Mouse (Mus musculus) olfactory bulb, adult 2 months (tissue): ENCODE data around the gene Tnfrsf9. TPM values are rescaled to one million over a fixed set of nuclear protein-coding genes. Genes with fewer than 3 reads are reported as not detected.

ENCODE experiments used
- H3K27ac ChIP-seq: fragments of 200-500 bp; 2 replicates; pipeline ENCODE4 v1.5.1; 2012; ENCODE audit warnings: low read depth, low read length; ENCODE audit not compliant: insufficient read depth
- H3K4me1 ChIP-seq: fragments of 200-500 bp; 2 replicates; pipeline ENCODE4 v1.6.1; 2012; ENCODE audit warnings: low read length; ENCODE audit not compliant: control insufficient read depth, insufficient read depth
- H3K4me3 ChIP-seq: fragments of 200-500 bp; 2 replicates; pipeline ENCODE4 v1.5.1; 2012; ENCODE audit warnings: mild to moderate bottlenecking, low read depth, low read length, moderate library complexity; ENCODE audit not compliant: insufficient read depth
- CTCF ChIP-seq: fragments of 200-500 bp; IDR thresholded peaks from 2 replicates; pipeline ENCODE4 v1.5.1; 2012; ENCODE audit warnings: low read depth, mild to moderate bottlenecking, low read length, moderate library complexity; ENCODE audit not compliant: insufficient read depth
- POLR2A ChIP-seq: fragments of 200-500 bp; IDR thresholded peaks from 2 replicates; pipeline ENCODE4 v1.6.1; 2012; ENCODE audit warnings: mild to moderate bottlenecking, low read depth, low read length, moderate library complexity; ENCODE audit not compliant: insufficient read depth
- WGBS: fragments of 180-500 bp; shearing (Covaris S2); methylation state at CpG from one replicate; pipeline ENCODE4 v1.1.7; 2018; 5-methylcytosine and 5-hydroxymethylcytosine counted together
- polyA plus RNA-seq: library from polyadenylated mRNA; stranded (reverse); fragments of >200 nt; gene quantifications from 2 replicates; pipeline ENCODE4 v1.2.4, GENCODE M21; 2012; ENCODE audit warnings: low replicate concordance; ENCODE audit not compliant: missing spikeins, insufficient read depth, insufficient read length

Tnfrsf9 gene
- polyA plus RNA-seq, 1 experiment = not detected

DNA sequence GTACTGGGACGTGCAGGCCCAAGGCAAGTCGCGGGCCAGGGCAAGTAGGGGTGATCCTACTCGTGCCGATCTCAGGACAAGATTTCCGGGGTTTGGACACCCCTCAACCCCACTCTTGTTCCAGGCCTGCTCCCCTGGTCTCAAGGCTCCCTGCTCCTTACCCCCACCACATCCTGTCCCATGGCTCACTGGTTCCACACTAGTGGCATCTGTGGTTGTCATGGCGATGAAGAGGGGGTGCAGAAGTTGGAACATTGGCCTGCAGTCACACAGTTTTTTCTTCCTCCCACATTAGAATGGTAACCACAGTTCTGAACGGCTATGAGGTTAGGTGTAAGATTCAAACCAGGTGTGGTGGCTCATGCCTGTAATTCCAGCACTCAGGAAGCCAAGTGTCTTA, 6.8 kb downstream of the Tnfrsf9 start:
- WGBS = 75% methylated on average over 8 of the region's 8 CpGs
- TF ChIP-seq CTCF (no peak), POLR2A (no peak)
- Histone ChIP-seq H3K4me3 (no peak overlapping the region), H3K27ac (no peak overlapping the region), H3K4me1 (0 out of 2 replicates have a peak, but pooled peaks cover 3% of the 10 kb centered on the region)

DNA sequence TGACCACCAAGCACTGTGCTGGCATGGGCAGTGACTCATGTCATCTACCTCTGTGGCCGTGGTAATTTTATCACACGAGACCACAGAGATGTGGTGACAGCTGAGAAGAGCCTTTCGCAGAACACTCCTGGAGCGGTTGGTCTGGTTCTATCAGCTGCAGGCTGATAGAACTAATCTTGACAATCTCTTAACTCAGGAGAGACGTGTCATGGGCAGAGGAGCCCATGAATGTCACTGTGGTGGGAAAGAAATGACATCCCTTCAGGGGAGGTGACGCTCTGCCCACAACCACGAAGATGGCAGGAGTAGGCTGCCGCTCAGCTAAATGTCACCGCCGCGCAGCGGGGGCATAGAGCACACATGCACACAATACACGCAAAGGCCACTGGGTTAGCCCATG, 9.9 kb downstream of the Tnfrsf9 start:
- H3K4me1 ChIP-seq = 0 out of 2 replicates have a peak, but pooled peaks cover 6% of the 10 kb centered on the region
- H3K4me3 ChIP-seq = no peak overlapping the region
- 84% methylated on average over 13 of the region's 13 CpGs for WGBS
- no peak for TF ChIP-seq CTCF
- no peak for TF ChIP-seq POLR2A
- no peak overlapping the region for H3K27ac ChIP-seq

DNA sequence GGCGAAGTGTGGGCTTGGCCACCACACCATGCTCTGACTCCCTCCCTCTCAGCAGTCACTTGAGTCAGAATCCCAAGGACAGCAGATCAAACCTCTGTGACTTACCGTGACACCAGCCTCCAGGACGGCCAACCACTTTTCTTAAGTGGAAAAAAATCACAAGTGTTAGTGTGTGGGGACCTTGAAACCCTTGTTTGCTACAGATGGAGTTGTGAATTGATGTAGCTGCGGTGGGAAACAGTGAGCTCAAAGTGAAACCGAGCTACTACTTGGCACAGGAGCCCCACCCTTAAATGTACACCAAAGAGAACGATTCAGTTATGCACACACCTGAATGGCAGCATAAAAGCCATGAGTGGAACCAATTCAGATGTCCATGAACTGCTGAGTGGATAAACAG, 10.6 kb downstream of the Tnfrsf9 start:
- 86% methylated on average over 6 of the region's 6 CpGs for WGBS
- no peak for TF ChIP-seq POLR2A
- no peak for TF ChIP-seq CTCF
- H3K4me1 ChIP-seq = 0 out of 2 replicates have a peak, but pooled peaks cover 6% of the 10 kb centered on the region
- no peak overlapping the region for H3K27ac ChIP-seq
- H3K4me3 ChIP-seq = no peak overlapping the region

DNA sequence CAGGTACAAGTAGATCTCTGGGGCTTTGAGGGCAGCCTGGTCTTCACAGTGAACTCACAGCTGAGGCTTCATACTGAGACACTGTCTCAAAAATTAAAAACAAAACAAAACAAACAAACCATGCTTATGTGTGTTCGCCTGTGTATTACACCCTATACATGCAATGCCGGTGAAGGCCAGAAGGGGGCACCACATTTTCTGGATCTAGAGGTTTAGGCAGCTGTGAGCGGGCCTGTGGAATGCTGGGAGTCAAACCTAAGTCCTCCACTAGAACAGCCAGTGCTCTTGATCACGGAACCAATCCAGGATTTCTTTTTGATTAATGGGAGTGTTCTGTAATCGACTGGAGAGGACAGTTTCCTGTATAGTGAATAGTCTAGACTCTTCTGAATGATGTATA, 11.6 kb downstream of the Tnfrsf9 start:
- WGBS = 62% methylated on average over 5 of the region's 5 CpGs
- TF ChIP-seq CTCF = no peak
- TF ChIP-seq POLR2A = no peak
- H3K27ac ChIP-seq = no peak overlapping the region
- 0 out of 2 replicates have a peak, but pooled peaks cover 6% of the 10 kb centered on the region for H3K4me1 ChIP-seq
- H3K4me3 ChIP-seq = no peak overlapping the region

DNA sequence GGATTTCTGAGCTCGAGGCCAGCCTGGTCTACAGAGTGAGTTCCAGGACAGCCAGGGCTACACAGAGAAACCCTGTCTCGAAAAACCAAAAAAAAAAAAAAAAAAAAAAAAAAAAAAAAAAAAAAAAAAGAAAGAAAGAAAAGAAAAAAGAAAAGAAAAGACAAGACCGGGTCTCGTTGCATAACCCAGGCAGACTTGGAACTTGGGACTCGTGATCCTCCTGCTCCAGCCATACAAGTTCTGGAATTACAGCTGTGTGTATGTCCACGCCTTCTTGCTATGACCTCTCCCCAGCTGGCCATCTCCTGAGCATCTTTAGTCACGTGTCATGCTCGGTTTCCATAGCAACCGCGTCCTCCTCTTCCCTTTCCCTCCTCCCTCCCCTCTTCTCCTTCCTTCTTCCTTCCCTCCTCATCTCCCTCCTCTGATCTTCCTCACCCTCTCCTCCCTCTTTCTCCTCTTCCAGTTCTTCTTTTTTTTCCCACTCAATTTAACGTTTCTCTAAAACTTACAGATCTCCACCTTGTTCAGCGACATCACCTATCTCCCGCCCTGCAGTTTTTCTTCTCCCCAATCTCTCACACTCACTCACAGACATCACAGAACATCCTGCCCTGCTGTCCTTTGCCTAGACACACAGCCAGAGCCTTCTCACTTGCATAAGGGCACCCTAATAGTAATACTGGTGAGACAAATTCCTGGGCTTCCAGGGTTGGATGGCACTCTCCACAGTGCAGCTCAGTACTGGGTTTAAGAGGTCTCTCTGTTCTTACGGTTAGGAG, 12.8 kb downstream of the Tnfrsf9 start:
- 0 out of 2 replicates have a peak, but pooled peaks cover 2% of the 10 kb centered on the region for H3K4me1 ChIP-seq
- WGBS = 53% methylated on average over 14 of the region's 14 CpGs
- TF ChIP-seq CTCF (no peak), POLR2A (no peak)
- H3K4me3 ChIP-seq = no peak overlapping the region
- no peak overlapping the region for H3K27ac ChIP-seq

DNA sequence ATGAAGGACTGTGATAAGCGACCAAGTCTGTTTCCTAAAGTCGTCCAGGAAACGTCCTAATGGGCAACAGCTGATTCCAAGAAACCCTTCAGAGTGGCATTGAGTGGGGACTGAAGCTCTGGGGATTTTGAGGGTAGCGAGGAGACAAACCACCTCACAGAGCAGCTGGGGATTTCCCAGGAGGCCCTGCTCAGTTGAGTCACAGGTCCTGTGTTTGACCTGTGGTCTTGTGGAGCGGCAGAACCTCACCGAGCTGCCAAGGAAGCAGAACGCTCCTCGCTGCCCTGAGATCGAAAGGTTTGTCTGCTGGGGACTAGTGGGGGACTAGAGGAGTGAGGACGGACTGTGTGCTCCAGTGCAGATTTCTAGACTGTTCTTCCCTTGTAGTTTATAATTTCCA, 13.4 kb downstream of the Tnfrsf9 start:
- Histone ChIP-seq H3K4me3 (no peak overlapping the region), H3K27ac (no peak overlapping the region), H3K4me1 (0 out of 2 replicates have a peak, but pooled peaks cover 2% of the 10 kb centered on the region)
- WGBS = 73% methylated on average over 10 of the region's 10 CpGs
- TF ChIP-seq CTCF (no peak), POLR2A (no peak)

DNA sequence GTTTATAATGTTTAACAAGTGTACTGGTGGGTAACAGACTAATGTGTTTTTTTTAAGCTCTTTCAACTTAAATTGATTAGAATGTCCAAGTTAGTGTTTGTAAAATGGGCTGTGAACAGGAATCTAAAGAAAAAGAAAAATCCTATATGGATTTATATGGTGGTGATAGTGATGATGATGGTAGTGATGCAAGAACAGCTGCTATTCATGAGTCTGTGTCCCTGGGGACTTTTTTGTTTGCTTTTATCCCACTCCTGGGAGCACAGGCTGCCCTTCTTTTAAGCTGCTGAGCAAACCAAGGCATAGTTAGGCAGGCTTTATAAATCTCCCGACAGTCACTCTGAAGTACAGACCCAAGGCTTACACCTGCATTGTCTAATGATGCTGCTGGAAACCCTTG, 19.1 kb downstream of the Tnfrsf9 start:
- no peak overlapping the region for H3K27ac ChIP-seq
- H3K4me3 ChIP-seq = no peak overlapping the region
- TF ChIP-seq POLR2A = no peak
- TF ChIP-seq CTCF = no peak
- peaks cover 14% of the 10 kb centered on the region for H3K4me1 ChIP-seq
- WGBS = 75% methylated on average over 1 of the region's 1 CpGs

DNA sequence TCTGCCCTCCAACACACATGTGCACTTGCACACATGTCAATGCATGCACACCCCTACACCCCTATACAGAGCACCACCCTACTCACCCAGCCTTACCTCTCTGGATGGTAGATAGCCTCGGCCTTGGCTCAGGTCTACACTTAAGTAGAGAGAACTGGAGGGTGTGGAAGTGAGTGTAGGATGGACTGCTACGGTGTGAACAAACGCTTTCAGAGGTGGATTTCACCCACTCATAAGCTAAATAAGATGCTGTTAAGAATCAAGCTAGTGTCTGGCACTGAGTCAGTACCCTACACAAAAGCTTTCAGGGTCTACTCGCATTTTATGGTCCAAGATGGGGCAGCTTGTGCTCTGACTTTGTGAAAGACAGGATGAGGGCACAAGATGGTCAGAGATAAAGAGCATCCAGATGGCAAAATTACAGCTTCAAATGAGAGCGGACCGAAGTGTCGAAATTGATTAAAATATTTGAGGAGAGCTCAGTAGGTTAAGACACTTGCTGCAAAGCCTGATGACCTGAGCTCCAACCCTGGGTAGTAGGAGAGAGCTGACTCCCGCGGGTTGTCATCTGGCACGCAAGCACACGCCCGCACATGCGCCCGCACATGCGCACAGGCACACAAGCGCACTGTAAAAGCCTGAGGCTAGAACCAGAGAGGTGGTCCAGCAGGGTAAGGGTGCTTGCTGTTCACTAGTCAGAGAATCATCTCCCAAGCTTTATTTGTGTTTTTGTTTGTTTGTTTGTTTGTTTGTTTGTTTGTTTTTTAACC, 23.1 kb downstream of the Tnfrsf9 start:
- TF ChIP-seq POLR2A = no peak
- no peak for TF ChIP-seq CTCF
- Histone ChIP-seq H3K4me3 (no peak overlapping the region), H3K27ac (no peak overlapping the region; the same call in 1 of the 2 replicates), H3K4me1 (peaks cover 17% of the 10 kb centered on the region)
- WGBS = 68% methylated on average over 16 of the region's 16 CpGs

DNA sequence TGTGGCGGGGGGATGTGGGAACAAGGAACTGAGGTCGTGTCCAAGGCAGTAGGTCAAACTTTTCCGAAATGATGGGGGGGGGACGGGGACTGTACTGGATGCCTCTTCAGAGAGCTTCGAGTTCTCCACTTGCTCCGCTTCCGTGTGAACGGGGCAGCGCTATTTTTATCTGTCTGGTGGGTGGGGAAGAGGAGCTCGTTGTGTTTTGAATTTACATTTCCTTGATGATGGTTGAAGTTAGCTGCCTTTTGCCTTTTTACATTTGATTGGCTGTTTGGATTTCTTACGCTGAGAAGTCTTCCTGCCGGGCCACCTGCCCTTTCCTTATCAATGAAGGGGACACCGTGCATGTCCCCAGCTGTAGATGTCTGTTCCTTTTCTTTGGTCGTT, 23.7 kb downstream of the Tnfrsf9 start:
- H3K4me1 ChIP-seq = peaks cover 17% of the 10 kb centered on the region
- no peak overlapping the region for H3K4me3 ChIP-seq
- TF ChIP-seq CTCF = no peak
- TF ChIP-seq POLR2A = no peak
- H3K27ac ChIP-seq = no peak overlapping the region
- 37% methylated on average over 14 of the region's 14 CpGs for WGBS
